Mouse (Mus musculus): ENCODE results near the gene Cd59b. TPM values are rescaled to one million over a fixed set of nuclear protein-coding genes. Genes with fewer than 3 reads are reported as not detected.
A peak's percentile ranks its signal among the peaks of the same experiment; 100 is the strongest.
"Not testable (repeated sequence)": the region's sequence is repeated elsewhere in the genome, so short reads cannot be mapped to it uniquely, and the experiment has no call there.

The Cd59b gene
- polyA plus RNA-seq, 1 experiment from 2014 or later, result 6.3 TPM

DNA sequence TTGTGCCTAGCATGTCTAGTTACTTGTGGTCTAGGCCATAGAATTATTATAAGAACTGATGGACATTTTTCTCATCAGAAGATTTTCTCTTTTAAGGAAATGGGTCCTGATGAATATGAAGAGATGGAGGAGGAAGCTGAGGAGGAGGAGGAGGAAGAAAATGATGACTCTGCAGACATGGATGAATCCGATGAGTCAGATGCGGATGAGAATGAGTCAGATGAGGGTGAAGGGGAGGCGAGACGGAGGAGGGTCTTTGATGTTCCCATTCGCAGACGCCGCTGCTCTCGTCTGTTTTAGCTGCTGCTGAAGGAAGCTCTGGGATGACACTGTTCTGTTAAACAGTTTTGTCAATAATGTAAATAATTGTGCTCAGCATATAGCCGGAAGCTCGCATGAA, 9.9 kb upstream of the Cd59b start:
- no peak overlapping the region for H3K4me2 ChIP-seq (replicated peaks; ENCODE audit: low read depth)
- no peak overlapping the region for H3K9ac ChIP-seq (ENCODE audit: low read depth, low read length)
- 76% methylated on average over 10 of the region's 10 CpGs for WGBS
- H3K36me3 ChIP-seq (ENCODE audit: control insufficient read depth, insufficient read depth), result peaks cover 23% of the 10 kb centered on the region
- no peak overlapping the region; the same call in 1 of the 2 replicates for H3K27ac ChIP-seq (ENCODE audit: low read depth, low read length)
- H3K9me3 ChIP-seq (ENCODE audit: control insufficient read depth), result no peaks in the 10 kb centered on the region
- H3K4me3 ChIP-seq (ENCODE audit: low read depth, low read length), result no peak overlapping the region
- H3K4me1 ChIP-seq (replicated peaks; ENCODE audit: control insufficient read depth, insufficient read depth, low read length), result no peaks in the 10 kb centered on the region
- no peak for ATAC-seq
- no peaks in the 10 kb centered on the region for H3K27me3 ChIP-seq (replicated peaks; ENCODE audit: control insufficient read depth, insufficient read depth, low read length)
- TF ChIP-seq CTCF (IDR thresholded peaks at IDR 0.05; ENCODE audit: low read depth), result no peak

DNA sequence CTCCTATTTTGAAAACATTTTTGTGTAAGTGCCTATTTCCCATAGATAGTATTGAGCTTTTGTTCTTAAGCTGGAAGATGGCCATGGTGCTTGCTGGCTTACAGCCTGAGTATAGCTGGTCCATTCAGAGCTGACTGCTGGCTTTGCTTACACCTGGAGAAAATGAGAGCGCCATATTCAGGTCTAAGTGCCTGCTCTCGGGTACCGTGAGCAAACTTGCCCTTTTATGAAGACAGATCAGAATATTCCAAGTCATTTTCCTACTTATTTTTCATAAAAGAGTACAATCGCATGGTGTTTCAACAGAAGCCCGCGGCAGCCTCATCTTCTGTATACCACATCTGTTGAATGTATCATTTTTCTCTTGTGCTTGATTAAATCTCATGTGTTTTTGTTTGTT, 8.7 kb upstream of the Cd59b start:
- 95% methylated on average over 6 of the region's 6 CpGs for WGBS
- Histone ChIP-seq H3K4me3 (ENCODE audit: low read depth, low read length) (no peak overlapping the region), H3K27me3 (replicated peaks; ENCODE audit: control insufficient read depth, insufficient read depth, low read length) (no peaks in the 10 kb centered on the region), H3K4me2 (replicated peaks; ENCODE audit: low read depth) (no peak overlapping the region), H3K4me1 (replicated peaks; ENCODE audit: control insufficient read depth, insufficient read depth, low read length) (no peaks in the 10 kb centered on the region), H3K9ac (ENCODE audit: low read depth, low read length) (no peak overlapping the region), H3K27ac (ENCODE audit: low read depth, low read length) (no peak overlapping the region), H3K9me3 (ENCODE audit: control insufficient read depth) (no peaks in the 10 kb centered on the region), H3K36me3 (ENCODE audit: control insufficient read depth, insufficient read depth) (peaks cover 15% of the 10 kb centered on the region)
- no peak for TF ChIP-seq CTCF (IDR thresholded peaks at IDR 0.05; ENCODE audit: low read depth)
- no peak for ATAC-seq

DNA sequence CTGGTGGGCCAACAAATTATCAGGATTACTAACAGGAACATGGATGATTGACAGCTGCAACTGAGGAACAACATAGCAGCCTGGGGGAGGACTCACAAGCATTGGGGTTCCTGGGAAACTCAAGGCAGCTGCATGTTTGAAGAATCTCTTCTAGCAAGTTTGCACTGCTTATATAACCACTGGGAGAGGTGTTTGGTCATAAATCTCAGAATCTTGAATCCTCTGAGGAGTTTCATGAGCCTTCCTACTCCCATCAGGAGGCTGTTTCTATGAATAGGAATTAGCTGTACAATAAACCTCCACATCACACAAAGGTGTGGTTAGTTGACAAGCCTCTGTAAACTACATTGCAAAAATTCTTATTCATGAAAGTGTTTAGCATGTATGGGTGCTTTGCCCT, 7.0 kb upstream of the Cd59b start:
- no peak overlapping the region for H3K4me2 ChIP-seq (replicated peaks; ENCODE audit: low read depth)
- no peak overlapping the region for H3K4me3 ChIP-seq (ENCODE audit: low read depth, low read length)
- peaks cover 15% of the 10 kb centered on the region for H3K36me3 ChIP-seq (ENCODE audit: control insufficient read depth, insufficient read depth)
- H3K9ac ChIP-seq (ENCODE audit: low read depth, low read length), result no peak overlapping the region
- H3K27ac ChIP-seq (ENCODE audit: low read depth, low read length), result no peak overlapping the region
- TF ChIP-seq CTCF (IDR thresholded peaks at IDR 0.05; ENCODE audit: low read depth), result no peak
- H3K9me3 ChIP-seq (ENCODE audit: control insufficient read depth), result no peaks in the 10 kb centered on the region
- no peaks in the 10 kb centered on the region for H3K27me3 ChIP-seq (replicated peaks; ENCODE audit: control insufficient read depth, insufficient read depth, low read length)
- no peak for ATAC-seq
- H3K4me1 ChIP-seq (replicated peaks; ENCODE audit: control insufficient read depth, insufficient read depth, low read length), result no peaks in the 10 kb centered on the region

DNA sequence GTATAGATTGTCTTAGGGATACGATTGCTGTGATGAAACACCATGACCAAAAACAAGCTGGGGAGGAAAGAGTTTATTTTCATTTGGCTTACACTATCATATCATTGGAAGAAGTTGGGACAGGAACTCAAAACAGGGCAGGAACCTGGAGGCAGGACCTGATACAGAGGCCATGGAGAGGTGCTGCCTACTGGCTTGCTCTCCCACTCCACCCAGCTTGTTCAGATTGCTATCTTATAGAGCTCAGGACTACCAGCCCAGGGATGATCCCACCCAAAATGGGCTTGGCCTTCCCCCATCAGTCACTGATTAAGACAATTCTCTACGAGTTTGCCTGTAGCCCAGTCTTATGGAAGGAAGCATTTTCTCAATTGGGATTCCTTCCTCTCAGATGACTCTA, 5.5 kb upstream of the Cd59b start:
- peaks cover 8% of the 10 kb centered on the region; the same call in 1 of the 2 replicates for H3K36me3 ChIP-seq (ENCODE audit: control insufficient read depth, insufficient read depth)
- 77% methylated on average over 2 of the region's 2 CpGs for WGBS
- no peak overlapping the region for H3K27ac ChIP-seq (ENCODE audit: low read depth, low read length)
- H3K27me3 ChIP-seq (replicated peaks; ENCODE audit: control insufficient read depth, insufficient read depth, low read length), result no peaks in the 10 kb centered on the region
- H3K9me3 ChIP-seq (ENCODE audit: control insufficient read depth), result no peaks in the 10 kb centered on the region
- no peak for TF ChIP-seq CTCF (IDR thresholded peaks at IDR 0.05; ENCODE audit: low read depth)
- H3K4me1 ChIP-seq (replicated peaks; ENCODE audit: control insufficient read depth, insufficient read depth, low read length), result no peaks in the 10 kb centered on the region
- no peak overlapping the region for H3K9ac ChIP-seq (ENCODE audit: low read depth, low read length)
- H3K4me2 ChIP-seq (replicated peaks; ENCODE audit: low read depth), result no peak overlapping the region
- no peak for ATAC-seq
- H3K4me3 ChIP-seq (ENCODE audit: low read depth, low read length), result no peak overlapping the region

DNA sequence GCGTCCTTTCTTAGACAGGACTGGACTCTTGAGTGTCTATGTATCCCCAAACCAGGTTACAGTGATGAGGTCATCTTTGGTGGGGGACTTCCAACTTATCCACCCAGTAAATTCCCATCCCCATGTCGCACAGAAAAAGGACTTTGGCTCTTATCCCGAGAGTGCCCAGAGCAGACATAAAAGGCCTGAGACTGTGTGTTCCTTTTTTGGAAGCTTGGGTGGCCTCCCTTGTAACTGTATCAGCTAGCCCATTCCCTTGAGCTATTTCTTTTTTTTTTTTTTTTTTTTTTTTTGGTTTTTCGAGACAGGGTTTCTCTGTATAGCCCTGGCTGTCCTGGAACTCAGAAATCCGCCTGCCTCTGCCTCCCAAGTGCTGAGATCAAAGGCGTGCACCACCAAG, 4.1 kb upstream of the Cd59b start, which contains the start of gene Gm10912:
Gm10912 (plus strand) TSS at position 301 of the 400 bp plus-strand sequence.
- not testable (repeated sequence) for H3K4me2 ChIP-seq (replicated peaks; ENCODE audit: low read depth); H3K9me3 ChIP-seq (ENCODE audit: control insufficient read depth); H3K27ac ChIP-seq (ENCODE audit: low read depth, low read length); H3K36me3 ChIP-seq (ENCODE audit: control insufficient read depth, insufficient read depth); H3K4me3 ChIP-seq (ENCODE audit: low read depth, low read length); H3K27me3 ChIP-seq (replicated peaks; ENCODE audit: control insufficient read depth, insufficient read depth, low read length); H3K4me1 ChIP-seq (replicated peaks; ENCODE audit: control insufficient read depth, insufficient read depth, low read length); ATAC-seq; H3K9ac ChIP-seq (ENCODE audit: low read depth, low read length)
- WGBS, result 90% methylated on average over 5 of the region's 6 CpGs

DNA sequence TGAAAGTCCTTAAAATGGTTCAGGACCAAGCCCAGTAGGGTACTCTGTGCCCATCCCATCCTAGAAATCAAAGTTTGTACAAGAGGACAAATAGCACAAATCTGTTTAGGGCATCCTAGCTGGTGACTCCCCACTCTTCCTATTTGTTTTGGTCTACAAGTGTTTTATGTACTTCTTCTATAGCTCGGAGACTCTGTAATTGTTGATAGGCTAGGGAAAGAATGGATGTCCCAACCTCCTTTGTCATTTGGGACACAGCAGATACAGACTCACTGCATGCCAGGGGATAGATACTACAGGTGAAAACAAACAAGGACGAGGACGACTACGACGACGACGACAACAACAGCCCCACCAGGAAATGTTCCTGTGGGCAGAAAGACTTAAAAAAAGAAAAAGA, 1.2 kb upstream of the Cd59b start, which contains the start of gene Gm10799:
Gm10799 (minus strand) TSS at position 101 of the 400 bp plus-strand sequence.
- WGBS, result 67% methylated on average over 7 of the region's 7 CpGs
- not testable (repeated sequence) for H3K9me3 ChIP-seq (ENCODE audit: control insufficient read depth); H3K27me3 ChIP-seq (replicated peaks; ENCODE audit: control insufficient read depth, insufficient read depth, low read length); H3K9ac ChIP-seq (ENCODE audit: low read depth, low read length); H3K4me2 ChIP-seq (replicated peaks; ENCODE audit: low read depth); H3K36me3 ChIP-seq (ENCODE audit: control insufficient read depth, insufficient read depth); H3K4me3 ChIP-seq (ENCODE audit: low read depth, low read length); ATAC-seq; H3K27ac ChIP-seq (ENCODE audit: low read depth, low read length); H3K4me1 ChIP-seq (replicated peaks; ENCODE audit: control insufficient read depth, insufficient read depth, low read length)

DNA sequence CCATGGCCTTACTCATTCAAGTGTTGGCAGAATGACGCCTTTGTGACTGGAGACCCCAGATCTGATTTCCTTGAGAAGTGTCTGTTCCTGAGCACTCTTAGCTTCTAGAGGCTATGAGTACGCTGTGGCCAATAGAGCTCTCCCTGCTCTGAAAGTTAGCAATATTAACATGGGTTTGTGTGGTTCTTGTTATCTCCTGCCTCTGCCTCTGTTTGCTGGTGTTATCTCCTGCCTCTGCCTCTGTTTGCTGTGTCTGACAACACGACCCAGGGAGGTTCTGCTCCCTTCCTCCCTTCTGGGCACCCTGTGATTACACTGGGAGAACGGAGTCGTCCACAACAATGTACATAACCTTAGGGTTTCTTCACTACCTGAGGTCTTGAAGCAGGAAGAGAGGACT, 8.6 kb downstream of the Cd59b start:
- H3K27me3 ChIP-seq (replicated peaks; ENCODE audit: control insufficient read depth, insufficient read depth, low read length); H3K36me3 ChIP-seq (ENCODE audit: control insufficient read depth, insufficient read depth); H3K4me3 ChIP-seq (ENCODE audit: low read depth, low read length); H3K9me3 ChIP-seq (ENCODE audit: control insufficient read depth); H3K27ac ChIP-seq (ENCODE audit: low read depth, low read length); H3K4me2 ChIP-seq (replicated peaks; ENCODE audit: low read depth); H3K9ac ChIP-seq (ENCODE audit: low read depth, low read length); ATAC-seq; H3K4me1 ChIP-seq (replicated peaks; ENCODE audit: control insufficient read depth, insufficient read depth, low read length): not testable (repeated sequence)
- WGBS, result 55% methylated on average over 5 of the region's 5 CpGs

DNA sequence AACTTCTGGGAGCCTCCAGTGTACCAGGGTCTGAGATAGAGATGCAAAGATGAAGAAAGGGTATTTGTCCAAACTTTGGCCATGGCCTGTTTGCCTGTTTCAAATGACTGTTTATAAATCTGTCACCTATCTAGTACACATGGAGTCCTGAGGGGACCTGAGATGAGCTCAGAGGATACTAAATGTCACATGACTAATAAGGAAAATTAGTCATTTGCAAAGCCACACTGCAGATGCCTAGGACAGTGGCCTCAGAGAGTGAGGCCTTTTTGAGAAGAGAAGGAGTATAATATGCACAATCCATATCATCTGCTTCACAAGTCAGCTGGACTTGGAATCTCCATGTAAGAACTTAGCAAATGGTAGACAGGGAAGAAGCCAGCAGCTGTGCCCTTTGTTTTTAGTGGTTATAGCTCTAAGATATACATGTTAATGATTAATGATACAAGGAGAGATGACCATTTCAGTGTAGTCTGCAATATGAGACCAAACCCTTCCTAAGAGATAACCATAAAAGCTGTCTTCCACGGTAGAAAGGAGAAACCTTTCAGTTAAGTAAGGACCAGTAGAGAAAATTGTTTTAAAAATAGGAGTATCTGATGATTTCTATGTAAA, 11.9 kb downstream of the Cd59b start:
- H3K4me3 ChIP-seq (ENCODE audit: low read depth, low read length), result not testable (repeated sequence)
- peak; percentile 67 for ATAC-seq
- WGBS, result no CpG with 5 or more reads among the region's 1 CpGs

More for the DNA sequence above, 11.9 kb downstream of the Cd59b start:
- not testable (repeated sequence) for H3K27me3 ChIP-seq (replicated peaks; ENCODE audit: control insufficient read depth, insufficient read depth, low read length); H3K9me3 ChIP-seq (ENCODE audit: control insufficient read depth); H3K36me3 ChIP-seq (ENCODE audit: control insufficient read depth, insufficient read depth); H3K27ac ChIP-seq (ENCODE audit: low read depth, low read length); H3K4me1 ChIP-seq (replicated peaks; ENCODE audit: control insufficient read depth, insufficient read depth, low read length); H3K9ac ChIP-seq (ENCODE audit: low read depth, low read length); H3K4me2 ChIP-seq (replicated peaks; ENCODE audit: low read depth)
